10 mouse cellular contexts compared by ENCODE assay signal in the genomic region with DNA sequence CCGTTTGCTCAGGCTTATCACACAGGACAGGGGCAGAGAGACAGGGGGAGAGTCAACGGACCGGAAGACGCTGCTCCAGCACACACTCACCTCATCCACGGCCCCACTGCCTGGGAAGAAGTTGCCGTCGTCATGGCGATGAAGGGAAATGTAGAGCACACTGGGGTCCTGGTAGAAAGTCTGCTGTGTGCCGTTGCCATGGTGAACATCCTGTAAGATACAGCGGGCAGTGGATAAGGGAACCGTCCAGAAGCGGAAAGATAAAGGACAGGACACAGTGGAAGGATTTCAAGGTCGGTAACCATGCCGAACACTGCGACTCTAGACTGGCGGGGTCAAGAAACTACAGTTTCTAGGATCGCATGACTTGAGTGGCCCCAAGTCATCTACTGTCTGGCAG. TPM values are rescaled to one million over a fixed set of nuclear protein-coding genes. Genes with fewer than 3 reads are reported as not detected.
DNase-seq lines count a peak whose midpoint lies in the region; ATAC-seq and TF ChIP-seq lines count a peak whose summit lies in the region.
"Had no signal": no experiment of that assay in that cellular context is flagged by ENCODE, and none has a peak within 500 bp of the region (broad histone marks: within the 10 kb centered on the region; RNA-seq: fewer than 3 reads in every experiment).

No protein-coding gene starts in this region.

- no peaks in the 10 kb centered on the region for H3K36me3 ChIP-seq in testis, adult 2 months (ENCODE audit: control insufficient read depth, insufficient read depth, low read length)
- peaks cover 92% of the 10 kb centered on the region for H3K36me3 ChIP-seq in hindbrain, embryonic 10.5 days

- ATAC-seq in megakaryocyte-erythroid progenitor cell, adult 5-6 weeks (replicated peaks; ENCODE audit: low FRiP score, low TSS enrichment, poor library complexity, severe bottlenecking) = no peak

- peak overlapping the region; percentile 37; the same call in 1 of the 2 replicates for H3K27ac ChIP-seq in testis, adult 2 months (ENCODE audit: control insufficient read depth, insufficient read depth, low read depth, low read length)
- peak overlapping the region; percentile 71; the same call in 1 of the 2 replicates for H3K27ac ChIP-seq in hindbrain, embryonic 10.5 days

- peaks cover 3% of the 10 kb centered on the region for H3K4me1 ChIP-seq in testis, adult 2 months (ENCODE audit: control insufficient read depth, insufficient read depth, low read length)
- H3K4me1 ChIP-seq in hindbrain, embryonic 10.5 days (replicated peaks) = peaks cover 51% of the 10 kb centered on the region

- TF ChIP-seq POLR2A in testis, adult 2 months (IDR thresholded peaks at IDR 0.05; ENCODE audit: control insufficient read depth, low read depth, low read length) = no peak

- no peaks in the 10 kb centered on the region for H3K9me3 ChIP-seq in hindbrain, embryonic 10.5 days

- 45% methylated on average over 17 of the region's 17 CpGs for WGBS in hindbrain, embryonic 10.5 days

- no peak for DNase-seq in testis, postnatal 14 days (ENCODE audit: low spot score)
- peak; percentile 66 for DNase-seq in hindbrain, embryonic 10.5 days (ENCODE audit: low spot score)
- peak; percentile 60 for DNase-seq in mesoderm, embryonic 11.5 days (ENCODE audit: low read depth, low spot score)
- no peak for DNase-seq in urinary bladder, postnatal 14 days (ENCODE audit: low spot score)
- no peak for DNase-seq in cerebellum, postnatal 4 days (ENCODE audit: low spot score in 2 of 2)
- DNase-seq: gastrocnemius, postnatal 10 days; right cerebral cortex, adult 18-20 months; thymus, postnatal 25 days had no signal

- TF ChIP-seq CTCF in testis, adult 2 months (IDR thresholded peaks at IDR 0.05; ENCODE audit: control insufficient read depth, insufficient read depth, insufficient replicate concordance, low read depth, low read length) = no peak

- H3K27me3 ChIP-seq in testis, adult 2 months (ENCODE audit: control insufficient read depth, insufficient read depth, low read length) = no peaks in the 10 kb centered on the region
- no peaks in the 10 kb centered on the region for H3K27me3 ChIP-seq in hindbrain, embryonic 10.5 days (ENCODE audit: insufficient read depth, poor library complexity, severe bottlenecking)

- no peak overlapping the region for H3K4me3 ChIP-seq in testis, adult 2 months (ENCODE audit: control insufficient read depth, low read depth, low read length)
- no peak overlapping the region for H3K4me3 ChIP-seq in hindbrain, embryonic 10.5 days

RNA-seq across cellular contexts. Expression of gene Slc48a1, which starts 19.8 kb away (rescaled TPM):
- 16.3 and 17.0 TPM in 2 replicates for polyA plus RNA-seq in testis, adult 2 months (2012; rRNA removed)
- polyA plus RNA-seq in hindbrain, embryonic 10.5 days (2016; fragmentation: Nextera tagmentation; extraction: Ambion mirVana) = 28.8 and 31.3 TPM in 2 replicates
- total RNA-seq in megakaryocyte-erythroid progenitor cell, adult 5-6 weeks (2014; fragmentation: Nextera tagmentation) = 91.5 and 112 TPM in 2 replicates
- 53.7 and 72.6 TPM in 2 replicates for total RNA-seq in megakaryocyte-erythroid progenitor cell, adult 5-6 weeks (2017)

RNA-seq across cellular contexts. Expression of gene Rapgef3, which starts 30.4 kb away (rescaled TPM):
- 16.1 and 16.3 TPM in 2 replicates for polyA plus RNA-seq in testis, adult 2 months (2012; rRNA removed)
- 6.2 and 6.7 TPM in 2 replicates for polyA plus RNA-seq in hindbrain, embryonic 10.5 days (2016; fragmentation: Nextera tagmentation; extraction: Ambion mirVana)
- 12.0 and 13.1 TPM in 2 replicates for total RNA-seq in megakaryocyte-erythroid progenitor cell, adult 5-6 weeks (2014; fragmentation: Nextera tagmentation)
- 6.8 and 8.2 TPM in 2 replicates for total RNA-seq in megakaryocyte-erythroid progenitor cell, adult 5-6 weeks (2017)

RNA-seq across cellular contexts. Expression of gene Hdac7, which starts 46.2 kb away (rescaled TPM):
- polyA plus RNA-seq in testis, adult 2 months (2012; rRNA removed) = 6.1 and 6.5 TPM in 2 replicates
- polyA plus RNA-seq in hindbrain, embryonic 10.5 days (2016; fragmentation: Nextera tagmentation; extraction: Ambion mirVana) = 25.7 and 32.7 TPM in 2 replicates
- 129 and 194 TPM in 2 replicates for total RNA-seq in megakaryocyte-erythroid progenitor cell, adult 5-6 weeks (2014; fragmentation: Nextera tagmentation)
- 24.8 and 35.6 TPM in 2 replicates for total RNA-seq in megakaryocyte-erythroid progenitor cell, adult 5-6 weeks (2017)

Comparison
In these comparisons a context has a peak if more than half of its experiments do, and no peak if none do; other contexts are left out.
1. DNase-seq: peak in hindbrain, embryonic 10.5 days (single experiment) and mesoderm, embryonic 11.5 days (single experiment); none in testis, postnatal 14 days (single experiment), urinary bladder, postnatal 14 days (single experiment) and cerebellum, postnatal 4 days (0 of 2).